Mouse (Mus musculus) cerebellum, adult (tissue): ENCODE results near the gene Arnt2.

Experiments used
- ATAC-seq: cut with Nextera tagmentation; 2 replicates; pipeline ENCODE4 v1.9.2; 2017; ENCODE audit warnings: mild to moderate bottlenecking, moderate library complexity, mixed read lengths; ENCODE audit not compliant: insufficient number of reproducible peaks, low FRiP score, low TSS enrichment

Arnt2 gene

GRCm38 (mm10) chr7:84409896-84410521 is at the start of gene Arnt2:
Arnt2 (minus strand) TSS chr7:84410176.
- peak; percentile 77 for ATAC-seq

DNA sequence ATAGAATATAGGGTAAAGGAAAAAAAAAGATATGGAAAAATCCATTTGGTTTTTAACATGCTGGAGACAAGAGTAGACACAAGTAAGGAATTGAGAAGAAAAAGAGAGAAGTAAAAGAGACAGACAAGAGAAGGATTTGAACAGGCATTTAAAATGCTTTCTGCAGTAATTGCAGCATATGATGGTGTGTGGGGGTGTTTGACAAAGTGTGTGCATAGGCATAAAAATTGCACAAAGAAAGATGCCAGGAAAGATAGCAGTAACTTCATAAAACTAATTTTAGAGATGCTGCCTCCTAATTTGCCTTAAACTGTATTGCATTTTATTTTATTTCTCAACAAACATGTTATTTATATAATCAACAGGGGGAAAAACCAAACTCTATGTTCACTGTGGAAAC is 41.7 kb upstream of the Arnt2 start:
- ATAC-seq = no peak

- ATAC-seq = no peak
These were observed 39.1 kb upstream of the Arnt2 start for GRCm38 (mm10) chr7:84449066-84449465.

DNA sequence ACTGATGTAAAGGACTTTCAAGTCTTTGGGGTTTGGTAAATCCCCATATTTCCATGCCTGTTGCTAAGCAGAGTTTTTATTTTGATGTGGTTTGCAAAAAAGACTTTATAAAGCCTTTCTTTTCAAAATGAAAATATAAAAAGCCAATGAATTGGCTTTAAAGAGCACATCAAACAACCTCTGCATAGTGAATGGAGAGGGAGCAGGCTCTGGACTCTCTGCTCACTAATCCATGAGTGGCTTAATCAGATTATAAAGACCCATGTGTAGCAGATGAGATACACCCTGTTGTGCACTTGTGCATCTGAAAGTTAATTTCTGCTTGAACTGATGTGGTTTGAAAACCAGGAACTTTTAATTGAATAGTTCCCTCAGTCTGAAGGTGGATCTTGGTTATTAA is 38.5 kb upstream of the Arnt2 start:
- no peak for ATAC-seq

DNA sequence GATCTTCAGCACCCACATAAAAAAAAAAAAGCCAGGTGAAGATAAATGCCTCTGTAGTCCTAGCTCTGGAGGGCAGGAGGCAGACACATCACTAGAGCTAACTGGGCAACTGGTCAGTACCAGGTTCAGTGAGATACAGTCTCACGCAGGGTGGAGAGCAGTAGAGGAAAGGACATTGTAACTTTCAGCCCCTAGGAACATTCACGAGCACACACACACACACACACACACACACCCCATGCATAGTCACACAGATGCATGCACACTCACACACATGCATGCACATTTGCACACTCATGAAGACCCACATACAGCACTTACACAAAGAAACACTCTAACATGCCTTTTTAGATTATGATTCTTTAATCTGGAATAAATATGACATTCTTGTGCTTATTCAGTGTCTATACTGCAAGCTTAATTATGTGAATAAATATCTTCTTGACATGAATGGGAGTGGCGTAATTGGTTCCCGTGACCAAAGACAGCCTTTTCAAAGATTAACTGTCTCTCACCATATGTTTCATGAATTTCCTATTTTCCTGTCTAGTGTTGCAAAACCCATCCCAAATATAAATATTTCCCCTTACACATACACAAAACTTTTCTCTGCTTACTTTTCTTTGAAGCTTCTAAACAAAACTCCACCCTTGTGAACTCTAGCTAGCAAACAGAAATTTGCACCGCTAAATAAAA is 37.9 kb upstream of the Arnt2 start:
- ATAC-seq = no peak

GRCm38 (mm10) chr7:84447060-84447459 is 37.1 kb upstream of the Arnt2 start:
- no peak for ATAC-seq

DNA sequence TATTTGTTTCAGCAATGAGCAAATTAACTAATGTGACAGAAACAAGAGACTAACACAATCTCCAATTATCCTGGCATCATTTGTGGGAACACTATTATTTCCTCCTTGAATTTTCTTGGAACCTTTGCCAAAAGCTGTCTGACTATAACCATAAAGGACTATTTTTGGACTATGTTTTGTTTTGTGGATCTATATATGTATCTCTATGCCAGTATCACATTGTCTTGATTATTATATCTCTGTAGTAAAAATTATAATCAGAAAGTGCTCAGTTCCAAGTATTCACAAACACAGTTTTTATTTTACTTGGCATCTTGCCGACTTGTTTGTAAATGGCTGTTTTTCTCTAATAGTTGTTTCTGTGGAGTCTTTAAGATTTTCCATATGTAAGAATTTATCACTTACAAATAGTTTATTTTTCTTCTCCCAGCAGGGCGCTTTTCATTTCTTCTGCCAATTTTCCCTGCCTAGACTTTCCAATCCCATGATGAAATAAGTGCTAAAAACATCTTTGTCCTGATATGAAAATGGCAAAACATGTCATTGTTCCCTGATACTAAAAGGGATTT is 32.5 kb upstream of the Arnt2 start:
- no peak for ATAC-seq

DNA sequence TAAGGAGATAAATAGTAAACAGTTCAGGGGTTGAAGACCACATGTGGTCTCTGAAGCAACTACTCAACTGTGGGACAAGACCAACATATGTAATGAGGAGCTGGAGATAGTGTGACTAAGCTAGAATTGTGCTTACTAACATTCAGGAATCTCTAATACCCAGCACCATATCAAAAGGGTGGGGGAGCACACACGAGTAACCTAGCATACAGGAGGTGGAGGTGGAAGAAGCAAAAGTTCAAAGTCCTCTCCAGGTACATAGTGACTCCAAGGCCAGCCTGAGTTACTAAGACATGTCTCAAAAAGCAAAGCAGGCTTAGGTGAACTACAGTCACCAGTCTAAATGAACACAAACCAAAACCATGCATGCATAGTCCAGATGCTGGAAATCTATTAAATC is 29.6 kb upstream of the Arnt2 start:
- no peak for ATAC-seq

DNA sequence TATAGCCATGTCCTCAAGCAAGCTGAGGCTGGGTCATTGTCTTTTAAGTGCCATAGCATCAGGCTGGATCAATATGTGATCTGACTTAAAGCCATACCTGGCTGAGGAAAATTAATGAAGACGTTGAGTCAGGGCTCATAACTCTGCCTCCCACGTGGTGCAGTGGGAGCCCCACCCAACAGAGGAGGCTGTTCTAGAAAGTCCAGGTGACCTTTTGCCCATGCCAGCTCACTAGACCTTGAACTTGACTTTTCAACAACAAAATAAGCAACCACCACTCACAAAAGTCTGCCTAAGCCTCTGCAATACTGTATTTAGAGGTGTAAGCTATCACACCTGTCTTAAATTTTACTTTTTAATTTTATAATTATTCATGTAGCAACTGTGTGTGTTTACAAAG is 24.9 kb upstream of the Arnt2 start:
- no peak for ATAC-seq

DNA sequence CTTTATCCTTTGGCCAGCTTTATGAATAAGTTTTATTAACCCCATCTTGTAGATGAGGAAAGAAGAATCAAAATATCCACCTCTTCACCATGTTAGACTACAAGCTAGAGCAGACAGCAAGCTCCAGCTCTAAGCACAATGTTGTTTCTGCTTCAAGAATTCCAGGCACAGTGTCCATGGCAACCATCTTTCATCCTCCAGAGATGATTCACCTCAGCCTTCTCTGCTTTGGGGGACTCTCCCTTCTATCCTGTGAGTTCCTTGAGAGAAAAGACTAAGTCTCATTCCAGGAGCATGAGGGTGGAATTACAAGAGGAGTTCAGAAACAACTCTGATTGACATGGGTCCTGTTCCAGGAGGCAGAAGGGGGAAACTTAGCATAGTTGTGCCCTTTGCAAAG is 22.2 kb upstream of the Arnt2 start:
- no peak for ATAC-seq

- no peak for ATAC-seq
These were observed 17.2 kb upstream of the Arnt2 start for GRCm38 (mm10) chr7:84427221-84427620.

- no peak; the same call in 1 of the 2 replicates for ATAC-seq
These were observed 14.9 kb upstream of the Arnt2 start for GRCm38 (mm10) chr7:84424670-84425385.

DNA sequence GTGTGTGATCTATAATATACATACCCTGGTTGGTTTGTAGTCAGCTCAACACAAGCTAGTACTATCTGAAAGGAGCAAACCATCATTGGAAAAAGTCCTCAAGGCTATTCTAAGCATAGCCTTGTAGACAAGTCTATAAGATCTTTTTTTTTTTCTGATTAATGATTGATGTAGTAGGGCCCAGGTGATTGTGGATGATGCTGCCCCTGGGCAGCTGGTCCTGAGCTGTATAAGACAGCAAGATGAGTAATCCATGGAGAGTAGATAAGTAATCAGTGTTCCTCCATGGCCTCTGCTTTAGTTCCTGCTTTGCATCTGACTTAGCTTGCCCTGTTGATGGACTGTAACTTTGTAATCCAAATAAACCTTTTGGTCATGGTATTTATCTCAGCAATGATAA is 11.8 kb upstream of the Arnt2 start:
- ATAC-seq = no peak

GRCm38 (mm10) chr7:84421291-84421665 is 11.3 kb upstream of the Arnt2 start:
- no peak for ATAC-seq

GRCm38 (mm10) chr7:84420581-84421290 is 10.8 kb upstream of the Arnt2 start:
- no peak for ATAC-seq

- ATAC-seq = no peak
These were observed 7.5 kb upstream of the Arnt2 start for GRCm38 (mm10) chr7:84417441-84417840.

DNA sequence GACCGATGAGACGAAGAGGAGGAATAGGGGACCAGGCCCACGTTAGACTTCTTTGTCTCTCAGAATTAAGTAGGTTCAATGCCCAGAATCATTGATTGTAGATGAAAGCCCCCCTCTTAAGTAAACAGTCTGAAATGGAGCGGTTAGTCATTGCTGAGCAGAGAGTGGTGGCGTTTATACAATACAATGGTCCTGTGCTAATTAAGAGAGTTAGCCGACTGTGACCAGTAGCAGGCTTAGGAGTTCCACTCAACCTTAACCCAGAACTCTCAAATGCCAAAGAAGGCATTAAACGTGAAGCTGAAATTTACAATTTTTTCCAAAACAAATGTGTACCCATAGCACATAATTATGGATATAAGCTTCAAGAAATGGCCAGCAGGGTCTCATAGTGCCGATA is 2.6 kb upstream of the Arnt2 start:
- ATAC-seq = no peak

- peak; percentile 59 for ATAC-seq
These were observed 608 bp downstream of the Arnt2 start for GRCm38 (mm10) chr7:84409241-84409895.

DNA sequence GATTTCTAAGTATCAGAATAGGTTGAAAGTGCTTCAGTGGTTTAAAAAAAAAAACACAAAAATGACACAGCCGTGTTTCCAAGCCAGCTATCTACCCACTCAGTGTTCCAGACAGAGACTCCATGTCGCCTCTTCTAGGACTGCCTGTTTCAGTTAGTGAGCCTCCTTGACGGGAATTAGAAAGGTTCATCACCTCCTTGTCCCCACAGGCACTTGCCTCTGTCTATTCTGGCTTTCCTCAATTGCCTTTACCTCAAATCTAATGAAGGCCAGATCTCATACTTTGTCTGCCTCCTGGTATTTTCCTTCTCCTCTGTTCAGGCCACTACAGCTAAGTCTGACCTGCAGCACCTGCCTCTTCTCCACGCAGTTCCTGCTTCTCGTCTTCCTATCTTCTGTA is 1.7 kb downstream of the Arnt2 start:
- ATAC-seq = no peak

DNA sequence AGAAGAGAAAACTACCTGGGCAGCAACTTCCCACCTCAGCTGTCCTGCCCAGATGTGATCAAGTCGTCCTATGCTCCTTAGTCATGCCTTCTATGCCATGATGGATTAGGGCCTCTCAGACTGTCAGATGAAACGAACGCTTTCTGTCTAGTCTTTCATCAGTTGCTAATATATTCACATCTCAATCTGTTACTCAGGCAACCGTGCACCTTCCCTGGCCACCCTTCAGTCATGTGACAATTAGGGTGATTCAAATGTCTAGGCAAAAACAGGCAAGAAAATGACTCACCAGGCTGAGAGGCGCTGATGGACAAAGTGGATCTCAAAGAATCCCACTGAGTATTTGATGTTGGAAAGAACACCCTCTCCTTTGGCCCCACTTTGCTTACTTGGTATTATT is 6.6 kb downstream of the Arnt2 start:
- ATAC-seq = no peak
